In the genomic region with DNA sequence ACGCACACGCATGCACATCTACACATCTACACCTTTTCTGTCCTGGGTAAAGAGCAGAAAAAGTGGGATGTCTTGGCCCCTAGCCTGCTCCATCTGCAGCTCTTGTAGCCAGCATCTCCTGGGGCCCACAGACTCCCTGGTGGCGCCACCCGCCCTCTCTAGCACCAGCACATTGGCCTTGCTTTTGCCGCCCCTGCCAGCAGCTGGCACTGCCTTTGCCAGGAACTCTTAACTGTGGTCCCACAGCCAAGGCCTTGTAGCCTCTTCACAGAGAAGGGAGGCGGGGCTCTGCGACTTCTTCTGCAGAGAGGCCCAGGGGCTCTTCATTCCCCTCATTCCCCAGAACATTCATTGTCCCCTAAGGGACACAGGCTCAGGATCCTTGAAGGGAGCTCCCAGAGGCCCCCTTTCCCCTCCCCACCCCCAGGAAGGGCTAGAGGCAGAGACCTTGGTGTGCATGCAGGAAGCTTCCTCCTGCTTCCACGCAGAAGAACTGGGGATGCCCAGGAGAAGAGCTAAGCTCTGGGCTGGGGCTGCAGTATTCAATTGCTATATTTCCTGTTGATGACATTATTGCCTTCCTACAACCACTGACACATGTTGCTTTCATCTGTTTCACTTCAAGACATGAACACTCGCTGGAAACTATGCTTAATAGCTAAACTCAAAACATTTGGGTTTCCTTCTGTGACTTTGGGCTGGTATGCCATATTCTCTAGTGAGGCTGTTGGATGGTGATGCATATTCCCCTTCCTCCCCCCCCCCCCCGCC, we compare ENCODE assay signal across 9 mouse cellular contexts. TPM values are rescaled to one million over a fixed set of nuclear protein-coding genes. Genes with fewer than 3 reads are reported as not detected.
DNase-seq lines count a peak whose midpoint lies in the region; ATAC-seq and TF ChIP-seq lines count a peak whose summit lies in the region.
"Had no signal": no experiment of that assay in that cellular context is flagged by ENCODE, and none has a peak within 500 bp of the region (broad histone marks: within the 10 kb centered on the region; RNA-seq: fewer than 3 reads in every experiment).

No protein-coding gene starts in this region.

- no peak overlapping the region for H3K27ac ChIP-seq in heart, embryonic 10.5 days
- peak overlapping the region; percentile 52 for H3K27ac ChIP-seq in embryonic facial prominence, embryonic 10.5 days (replicated peaks)
- peak overlapping the region; percentile 48; the same call in 1 of the 2 replicates for H3K27ac ChIP-seq in layer of hippocampus, adult 2 months
- H3K27ac ChIP-seq in kidney, embryonic 14.5 days (ENCODE audit: low read depth, low read length) = no peak overlapping the region
- H3K27ac ChIP-seq in liver, embryonic 12.5 days = no peak overlapping the region

- peak; percentile 61 for ATAC-seq in CD4-positive, CD25-positive, alpha-beta regulatory T cell, adult 4 months
- no peak for ATAC-seq in kidney, embryonic 14.5 days (ENCODE audit: low FRiP score, low TSS enrichment)
- no peak for ATAC-seq in liver, embryonic 12.5 days

- DNase-seq in heart, adult 18-20 months = peak; percentile 66
- no peak for DNase-seq in heart, embryonic 10.5 days (ENCODE audit: low spot score)
- no peak for DNase-seq in embryonic facial prominence, embryonic 10.5 days (ENCODE audit: low spot score)
- peak; percentile 39 to 69 for DNase-seq in layer of hippocampus, adult 2 months (ENCODE audit: low spot score in 2 of 2)
- DNase-seq in kidney, postnatal 4 days = no peak

- WGBS in heart, embryonic 10.5 days = 76% methylated on average over 9 of the region's 10 CpGs
- WGBS in embryonic facial prominence, embryonic 10.5 days = 72% methylated on average over 10 of the region's 10 CpGs
- 79% methylated on average over 9 of the region's 10 CpGs for WGBS in kidney, embryonic 14.5 days
- 61% methylated on average over 10 of the region's 10 CpGs for WGBS in liver, embryonic 12.5 days (ENCODE audit: insufficient replicate concordance)

- no peaks in the 10 kb centered on the region for H3K9me3 ChIP-seq in heart, embryonic 10.5 days
- no peaks in the 10 kb centered on the region for H3K9me3 ChIP-seq in embryonic facial prominence, embryonic 10.5 days
- H3K9me3 ChIP-seq in kidney, embryonic 14.5 days (ENCODE audit: control insufficient read depth, low read length) = no peaks in the 10 kb centered on the region
- no peaks in the 10 kb centered on the region for H3K9me3 ChIP-seq in liver, embryonic 12.5 days (replicated peaks)

- no peak overlapping the region for H3K4me2 ChIP-seq in kidney, embryonic 14.5 days (replicated peaks; ENCODE audit: low read depth, low read length)
- H3K4me2 ChIP-seq in liver, embryonic 12.5 days = no peak overlapping the region

- H3K27me3 ChIP-seq in heart, embryonic 10.5 days (ENCODE audit: insufficient read depth, poor library complexity, severe bottlenecking) = peaks cover 42% of the 10 kb centered on the region
- H3K27me3 ChIP-seq in embryonic facial prominence, embryonic 10.5 days (replicated peaks; ENCODE audit: low read depth, poor library complexity, severe bottlenecking) = peaks cover 33% of the 10 kb centered on the region
- H3K27me3 ChIP-seq in kidney, embryonic 14.5 days (ENCODE audit: control insufficient read depth, insufficient read depth, low read length) = no peaks in the 10 kb centered on the region
- peaks cover 18% of the 10 kb centered on the region; the same call in 1 of the 2 replicates for H3K27me3 ChIP-seq in liver, embryonic 12.5 days (replicated peaks)

- H3K9ac ChIP-seq in kidney, embryonic 14.5 days (ENCODE audit: low read depth, low read length) = no peak overlapping the region
- no peak overlapping the region for H3K9ac ChIP-seq in liver, embryonic 12.5 days

- H3K4me1 ChIP-seq in heart, embryonic 10.5 days = peaks cover 30% of the 10 kb centered on the region
- H3K4me1 ChIP-seq in embryonic facial prominence, embryonic 10.5 days = peaks cover 28% of the 10 kb centered on the region
- no peaks in the 10 kb centered on the region for H3K4me1 ChIP-seq in kidney, embryonic 14.5 days (ENCODE audit: control insufficient read depth, insufficient read depth, low read length)
- no peaks in the 10 kb centered on the region for H3K4me1 ChIP-seq in liver, embryonic 12.5 days

- no peaks in the 10 kb centered on the region for H3K36me3 ChIP-seq in heart, embryonic 10.5 days
- H3K36me3 ChIP-seq in embryonic facial prominence, embryonic 10.5 days (replicated peaks) = no peaks in the 10 kb centered on the region
- H3K36me3 ChIP-seq in kidney, embryonic 14.5 days (ENCODE audit: control insufficient read depth, insufficient read depth, low read length) = no peaks in the 10 kb centered on the region
- no peaks in the 10 kb centered on the region for H3K36me3 ChIP-seq in liver, embryonic 12.5 days

- no peak overlapping the region for H3K4me3 ChIP-seq in heart, embryonic 10.5 days
- H3K4me3 ChIP-seq in embryonic facial prominence, embryonic 10.5 days = no peak overlapping the region
- no peak overlapping the region for H3K4me3 ChIP-seq in layer of hippocampus, adult 2 months
- no peak overlapping the region for H3K4me3 ChIP-seq in kidney, embryonic 14.5 days (ENCODE audit: low read length)
- no peak overlapping the region for H3K4me3 ChIP-seq in liver, embryonic 12.5 days
- H3K4me3 ChIP-seq: myocyte had no signal

- peak; percentile 14; the same call in 1 of the 2 replicates for TF ChIP-seq CTCF in layer of hippocampus, adult 2 months (conservative IDR thresholded peaks at IDR 0.05)

RNA-seq across cellular contexts. Expression of gene Axin2, which starts 19.2 kb away (rescaled TPM):
- total RNA-seq in heart, adult 18-20 months (2021) = 1 to 10 TPM; 3.5 to 4.7 TPM
- 2.2 and 5.1 TPM in 2 replicates for polyA plus RNA-seq in heart, embryonic 10.5 days (2016; fragmentation: Nextera tagmentation; extraction: Ambion mirVana)
- 10 to 100 TPM in 1 of 2 experiments, 1 to 10 TPM in 1; 4.4 to 10.5 TPM for polyA plus RNA-seq in CD4-positive, CD25-positive, alpha-beta regulatory T cell, adult 4 months (2017; shearing (Covaris generic))
- 12.7 and 15.3 TPM in 2 replicates for polyA plus RNA-seq in embryonic facial prominence, embryonic 10.5 days (2016; fragmentation: Nextera tagmentation; extraction: Ambion mirVana)
- total RNA-seq in layer of hippocampus, adult 2 months (2021) = 10 to 100 TPM; 31.1 to 32.7 TPM
- polyA plus RNA-seq in kidney, embryonic 14.5 days (2014; fragmentation: Nextera tagmentation; extraction: Ambion mirVana) = 8.0 and 11.5 TPM in 2 replicates
- polyA plus RNA-seq in liver, embryonic 12.5 days (2016; fragmentation: Nextera tagmentation; extraction: Ambion mirVana) = 0.41 and 0.85 TPM in 2 replicates

Comparison
In these comparisons a context has a peak if more than half of its experiments do, and no peak if none do; other contexts are left out.
1. DNase-seq: peak in heart, adult 18-20 months (2 of 2) and layer of hippocampus, adult 2 months (2 of 2); none in heart, embryonic 10.5 days (single experiment), embryonic facial prominence, embryonic 10.5 days (single experiment) and kidney, postnatal 4 days (0 of 2).
2. H3K27ac ChIP-seq: peak in embryonic facial prominence, embryonic 10.5 days (single experiment) and layer of hippocampus, adult 2 months (single experiment); none in heart, embryonic 10.5 days (single experiment), kidney, embryonic 14.5 days (single experiment) and liver, embryonic 12.5 days (single experiment).